Mouse (Mus musculus): ENCODE measurements at regions not wholly inside any gene's neighbourhood (a gene's known extent, or its start where the extent isn't known, plus 50 kb on each side); places are given as distances from the start of the nearest gene placed in this dataset.

GRCm38 (mm10) chr9:73319704-73320307 is 206.6 kb downstream of the Rsl24d1 start:
- TF ChIP-seq CTCF (IDR thresholded peaks at IDR 0.05; ENCODE audit: borderline replicate concordance, control insufficient read depth, extremely low read depth, insufficient read depth, low read length, poor library complexity) = no peak
- no peak for TF ChIP-seq POLR2A (IDR thresholded peaks at IDR 0.05; ENCODE audit: control insufficient read depth, extremely low read depth, insufficient read depth, low read length, poor library complexity)
